Mouse (Mus musculus): ENCODE results near the gene Lsg1. TPM values are rescaled to one million over a fixed set of nuclear protein-coding genes. Genes with fewer than 3 reads are reported as not detected.

Gene Lsg1
- polyA plus RNA-seq, 1 experiment from 2014 or later = 49.3 TPM

- H3K36me3 ChIP-seq (ENCODE audit: control insufficient read depth, insufficient read depth, low read length) = no peaks in the 10 kb centered on the region
- no peaks in the 10 kb centered on the region for H3K27me3 ChIP-seq (replicated peaks; ENCODE audit: control insufficient read depth, insufficient read depth, low read length)
- H3K4me1 ChIP-seq (ENCODE audit: control insufficient read depth, insufficient read depth, low read length) = peaks cover 3% of the 10 kb centered on the region; the same call in 1 of the 2 replicates
- ATAC-seq = no peak
- H3K9me3 ChIP-seq (ENCODE audit: control insufficient read depth, low read length) = no peaks in the 10 kb centered on the region
- H3K9ac ChIP-seq (ENCODE audit: low read depth, low read length) = 0 out of 2 replicates have a peak overlapping the region, but pooled peaks have one; percentile 92
- H3K4me3 ChIP-seq (ENCODE audit: low read length) = peak overlapping the region; percentile 80
- no peak overlapping the region; the same call in 1 of the 2 replicates for H3K4me2 ChIP-seq (ENCODE audit: low read depth, low read length)
- 83% methylated on average over 7 of the region's 7 CpGs for WGBS
- H3K27ac ChIP-seq (ENCODE audit: low read length) = no peak overlapping the region
Measured at GRCm38 (mm10) chr16:30549516-30549915, 37.9 kb downstream of the Lsg1 start.

- WGBS = 90% methylated on average over 5 of the region's 5 CpGs
- Histone ChIP-seq H3K27ac (ENCODE audit: low read length) (no peak overlapping the region), H3K4me3 (ENCODE audit: low read length) (no peak overlapping the region), H3K9ac (ENCODE audit: low read depth, low read length) (no peak overlapping the region), H3K4me1 (ENCODE audit: control insufficient read depth, insufficient read depth, low read length) (peaks cover 3% of the 10 kb centered on the region; the same call in 1 of the 2 replicates), H3K9me3 (ENCODE audit: control insufficient read depth, low read length) (no peaks in the 10 kb centered on the region), H3K4me2 (ENCODE audit: low read depth, low read length) (no peak overlapping the region), H3K36me3 (ENCODE audit: control insufficient read depth, insufficient read depth, low read length) (no peaks in the 10 kb centered on the region), H3K27me3 (replicated peaks; ENCODE audit: control insufficient read depth, insufficient read depth, low read length) (no peaks in the 10 kb centered on the region)
- no peak for ATAC-seq
Measured at GRCm38 (mm10) chr16:30548291-30548690, 39.1 kb downstream of the Lsg1 start.

GRCm38 (mm10) chr16:30544693-30545092 is 42.7 kb downstream of the Lsg1 start:
- Histone ChIP-seq H3K36me3 (ENCODE audit: control insufficient read depth, insufficient read depth, low read length) (no peaks in the 10 kb centered on the region), H3K4me1 (ENCODE audit: control insufficient read depth, insufficient read depth, low read length) (no peaks in the 10 kb centered on the region), H3K4me2 (ENCODE audit: low read depth, low read length) (no peak overlapping the region), H3K27ac (ENCODE audit: low read length) (no peak overlapping the region), H3K27me3 (replicated peaks; ENCODE audit: control insufficient read depth, insufficient read depth, low read length) (no peaks in the 10 kb centered on the region), H3K9me3 (ENCODE audit: control insufficient read depth, low read length) (no peaks in the 10 kb centered on the region), H3K4me3 (ENCODE audit: low read length) (no peak overlapping the region), H3K9ac (ENCODE audit: low read depth, low read length) (no peak overlapping the region)
- ATAC-seq = no peak
- whole genome bisulfite sequencing = 76% methylated on average over 4 of the region's 4 CpGs

- Histone ChIP-seq H3K4me1 (ENCODE audit: control insufficient read depth, insufficient read depth, low read length) (no peaks in the 10 kb centered on the region), H3K9ac (ENCODE audit: low read depth, low read length) (no peak overlapping the region), H3K4me3 (ENCODE audit: low read length) (no peak overlapping the region), H3K27me3 (replicated peaks; ENCODE audit: control insufficient read depth, insufficient read depth, low read length) (no peaks in the 10 kb centered on the region), H3K36me3 (ENCODE audit: control insufficient read depth, insufficient read depth, low read length) (no peaks in the 10 kb centered on the region), H3K27ac (ENCODE audit: low read length) (no peak overlapping the region), H3K9me3 (ENCODE audit: control insufficient read depth, low read length) (no peaks in the 10 kb centered on the region), H3K4me2 (ENCODE audit: low read depth, low read length) (no peak overlapping the region)
- 82% methylated on average over 9 of the region's 9 CpGs for WGBS
- ATAC-seq = no peak
Measured at GRCm38 (mm10) chr16:30543386-30543785, 44.0 kb downstream of the Lsg1 start.

GRCm38 (mm10) chr16:30542826-30543225 is 44.6 kb downstream of the Lsg1 start:
- no peaks in the 10 kb centered on the region for H3K9me3 ChIP-seq (ENCODE audit: control insufficient read depth, low read length)
- 69% methylated on average over 6 of the region's 6 CpGs for WGBS
- H3K27ac ChIP-seq (ENCODE audit: low read length) = no peak overlapping the region
- no peaks in the 10 kb centered on the region for H3K27me3 ChIP-seq (replicated peaks; ENCODE audit: control insufficient read depth, insufficient read depth, low read length)
- ATAC-seq = no peak
- H3K36me3 ChIP-seq (ENCODE audit: control insufficient read depth, insufficient read depth, low read length) = no peaks in the 10 kb centered on the region
- H3K4me3 ChIP-seq (ENCODE audit: low read length) = no peak overlapping the region
- H3K9ac ChIP-seq (ENCODE audit: low read depth, low read length) = no peak overlapping the region
- H3K4me2 ChIP-seq (ENCODE audit: low read depth, low read length) = no peak overlapping the region
- H3K4me1 ChIP-seq (ENCODE audit: control insufficient read depth, insufficient read depth, low read length) = no peaks in the 10 kb centered on the region

GRCm38 (mm10) chr16:30540107-30541001 is 47.0 kb downstream of the Lsg1 start:
- no peaks in the 10 kb centered on the region for H3K9me3 ChIP-seq (ENCODE audit: control insufficient read depth, low read length)
- WGBS = 71% methylated on average over 20 of the region's 20 CpGs
- ATAC-seq = peak; percentile 37; the same call in 1 of the 2 replicates
- H3K36me3 ChIP-seq (ENCODE audit: control insufficient read depth, insufficient read depth, low read length) = no peaks in the 10 kb centered on the region
- no peak overlapping the region for H3K9ac ChIP-seq (ENCODE audit: low read depth, low read length)
- no peaks in the 10 kb centered on the region for H3K27me3 ChIP-seq (replicated peaks; ENCODE audit: control insufficient read depth, insufficient read depth, low read length)
- no peak overlapping the region for H3K27ac ChIP-seq (ENCODE audit: low read length)
- H3K4me1 ChIP-seq (ENCODE audit: control insufficient read depth, insufficient read depth, low read length) = peaks cover 4% of the 10 kb centered on the region; the same call in 1 of the 2 replicates
- no peak overlapping the region for H3K4me3 ChIP-seq (ENCODE audit: low read length)
- H3K4me2 ChIP-seq (ENCODE audit: low read depth, low read length) = no peak overlapping the region

GRCm38 (mm10) chr16:30539433-30539832 is 48.0 kb downstream of the Lsg1 start:
- 21% methylated on average over 10 of the region's 10 CpGs for WGBS
- Histone ChIP-seq H3K27ac (ENCODE audit: low read length) (no peak overlapping the region), H3K4me1 (ENCODE audit: control insufficient read depth, insufficient read depth, low read length) (peaks cover 4% of the 10 kb centered on the region; the same call in 1 of the 2 replicates), H3K4me3 (ENCODE audit: low read length) (no peak overlapping the region), H3K4me2 (ENCODE audit: low read depth, low read length) (no peak overlapping the region), H3K9ac (ENCODE audit: low read depth, low read length) (no peak overlapping the region), H3K36me3 (ENCODE audit: control insufficient read depth, insufficient read depth, low read length) (no peaks in the 10 kb centered on the region), H3K27me3 (replicated peaks; ENCODE audit: control insufficient read depth, insufficient read depth, low read length) (no peaks in the 10 kb centered on the region), H3K9me3 (ENCODE audit: control insufficient read depth, low read length) (no peaks in the 10 kb centered on the region)
- ATAC-seq = no peak

- no peak overlapping the region for H3K4me3 ChIP-seq (ENCODE audit: low read length)
- H3K27me3 ChIP-seq (replicated peaks; ENCODE audit: control insufficient read depth, insufficient read depth, low read length) = no peaks in the 10 kb centered on the region
- WGBS = 74% methylated on average over 1 of the region's 1 CpGs
- H3K9ac ChIP-seq (ENCODE audit: low read depth, low read length) = no peak overlapping the region
- no peaks in the 10 kb centered on the region for H3K9me3 ChIP-seq (ENCODE audit: control insufficient read depth, low read length)
- ATAC-seq = no peak
- no peak overlapping the region for H3K4me2 ChIP-seq (ENCODE audit: low read depth, low read length)
- no peak overlapping the region for H3K27ac ChIP-seq (ENCODE audit: low read length)
- H3K36me3 ChIP-seq (ENCODE audit: control insufficient read depth, insufficient read depth, low read length) = no peaks in the 10 kb centered on the region
- H3K4me1 ChIP-seq (ENCODE audit: control insufficient read depth, insufficient read depth, low read length) = peaks cover 7% of the 10 kb centered on the region
Measured at GRCm38 (mm10) chr16:30535075-30535474, 52.3 kb downstream of the Lsg1 start.

- Histone ChIP-seq H3K4me1 (ENCODE audit: control insufficient read depth, insufficient read depth, low read length) (peaks cover 7% of the 10 kb centered on the region), H3K9ac (ENCODE audit: low read depth, low read length) (no peak overlapping the region), H3K9me3 (ENCODE audit: control insufficient read depth, low read length) (no peaks in the 10 kb centered on the region), H3K4me2 (ENCODE audit: low read depth, low read length) (no peak overlapping the region), H3K36me3 (ENCODE audit: control insufficient read depth, insufficient read depth, low read length) (no peaks in the 10 kb centered on the region), H3K4me3 (ENCODE audit: low read length) (no peak overlapping the region), H3K27me3 (replicated peaks; ENCODE audit: control insufficient read depth, insufficient read depth, low read length) (no peaks in the 10 kb centered on the region), H3K27ac (ENCODE audit: low read length) (no peak overlapping the region)
- ATAC-seq = no peak
- 72% methylated on average over 4 of the region's 4 CpGs for WGBS
Measured at GRCm38 (mm10) chr16:30533592-30533991, 53.8 kb downstream of the Lsg1 start.

All from intestine, embryonic 16.5 days (tissue).